Mouse (Mus musculus): ENCODE results near the gene Rpl22l1.
"Not testable (repeated sequence)": the region's sequence is repeated elsewhere in the genome, so short reads cannot be mapped to it uniquely, and the experiment has no call there.

Rpl22l1 gene

GRCm38 (mm10) chr3:28805301-28806097, at the start of gene Rpl22l1:
Gene Rpl22l1, plus strand, starts transcription at chr3:28805436.
- peak; percentile 99 for DNase-seq

- DNase-seq = no peak
These were observed 49.8 kb upstream of the Rpl22l1 start for GRCm38 (mm10) chr3:28755477-28755876.

- DNase-seq = no peak
These were observed 43.9 kb upstream of the Rpl22l1 start for GRCm38 (mm10) chr3:28761225-28761789.

- DNase-seq = no peak
These were observed 38.3 kb upstream of the Rpl22l1 start for GRCm38 (mm10) chr3:28766935-28767334.

GRCm38 (mm10) chr3:28768222-28768621, 37.0 kb upstream of the Rpl22l1 start:
- no peak for DNase-seq

GRCm38 (mm10) chr3:28772919-28773318, 32.3 kb upstream of the Rpl22l1 start:
- not testable (repeated sequence) for DNase-seq

GRCm38 (mm10) chr3:28775361-28775760, 29.9 kb upstream of the Rpl22l1 start:
- DNase-seq = no peak

GRCm38 (mm10) chr3:28775958-28776357, 29.3 kb upstream of the Rpl22l1 start:
- no peak for DNase-seq

- DNase-seq = no peak
These were observed 28.7 kb upstream of the Rpl22l1 start for GRCm38 (mm10) chr3:28776491-28776890.

GRCm38 (mm10) chr3:28780511-28780910, 24.7 kb upstream of the Rpl22l1 start:
- no peak for DNase-seq

- peak; percentile 96 for DNase-seq
These were observed 24.2 kb upstream of the Rpl22l1 start, which contains the start of gene Eif5a2 for GRCm38 (mm10) chr3:28780994-28781393. Gene Eif5a2, plus strand, starts transcription at chr3:28781276.

- no peak for DNase-seq
These were observed 23.8 kb upstream of the Rpl22l1 start for GRCm38 (mm10) chr3:28781422-28781821.

- peak in 1 of 2 experiments; percentile 5 for DNase-seq
These were observed 23.4 kb upstream of the Rpl22l1 start for GRCm38 (mm10) chr3:28781848-28782247.

- DNase-seq = no peak
These were observed 21.1 kb upstream of the Rpl22l1 start for GRCm38 (mm10) chr3:28784176-28784575.

- DNase-seq = no peak
These were observed 10.4 kb upstream of the Rpl22l1 start for GRCm38 (mm10) chr3:28794835-28795234.

- DNase-seq = no peak
These were observed 2.9 kb downstream of the Rpl22l1 start for GRCm38 (mm10) chr3:28808039-28808643.

GRCm38 (mm10) chr3:28811441-28811840, 6.2 kb downstream of the Rpl22l1 start:
- no peak for DNase-seq

GRCm38 (mm10) chr3:28814361-28814760, 9.1 kb downstream of the Rpl22l1 start:
- DNase-seq = no peak

- no peak for DNase-seq
These were observed 10.8 kb downstream of the Rpl22l1 start for GRCm38 (mm10) chr3:28816010-28816540.

GRCm38 (mm10) chr3:28826272-28826671, 21.0 kb downstream of the Rpl22l1 start:
- DNase-seq = no peak

- DNase-seq = no peak
These were observed 22.4 kb downstream of the Rpl22l1 start for GRCm38 (mm10) chr3:28827605-28828004.

GRCm38 (mm10) chr3:28829454-28829853, 24.2 kb downstream of the Rpl22l1 start:
- no peak for DNase-seq

GRCm38 (mm10) chr3:28836796-28837371, 31.6 kb downstream of the Rpl22l1 start:
- DNase-seq = no peak

All from thymus, postnatal 36 days (tissue).